ENCODE assay signal across 8 mouse cellular contexts in genomic region chr12:77597627-77598333, GRCm38 (mm10).
DNase-seq lines count a peak whose midpoint lies in the region; ATAC-seq and TF ChIP-seq lines count a peak whose summit lies in the region.

No protein-coding gene starts in this region.

- peak; percentile 89 for ATAC-seq in lung, embryonic 16.5 days (ENCODE audit: low read depth)
- peak; percentile 82 for ATAC-seq in forebrain, embryonic 16.5 days

- H3K27ac ChIP-seq in lung, embryonic 16.5 days (ENCODE audit: low read length): no peak overlapping the region
- peak overlapping the region; percentile 6; the same call in 1 of the 2 replicates for H3K27ac ChIP-seq in forebrain, embryonic 16.5 days (ENCODE audit: low read length)

- no peak overlapping the region for H3K4me3 ChIP-seq in lung, embryonic 16.5 days (ENCODE audit: low read length)
- no peak overlapping the region for H3K4me3 ChIP-seq in lung, adult 2 months (replicated peaks; ENCODE audit: extremely low read depth, low read depth, low read length)
- H3K4me3 ChIP-seq in forebrain, embryonic 16.5 days (replicated peaks; ENCODE audit: low read length): no peak overlapping the region

- TF ChIP-seq CTCF in lung, adult 2 months (IDR thresholded peaks at IDR 0.05; ENCODE audit: insufficient read depth, low read length): no peak

- H3K36me3 ChIP-seq in lung, embryonic 16.5 days (ENCODE audit: control insufficient read depth, insufficient read depth, low read length): no peaks in the 10 kb centered on the region
- H3K36me3 ChIP-seq in forebrain, embryonic 16.5 days (ENCODE audit: control insufficient read depth, insufficient read depth): no peaks in the 10 kb centered on the region

- no peaks in the 10 kb centered on the region; the same call in 1 of the 2 replicates for H3K4me1 ChIP-seq in lung, embryonic 16.5 days (replicated peaks; ENCODE audit: control insufficient read depth, insufficient read depth, low read length)
- no peaks in the 10 kb centered on the region for H3K4me1 ChIP-seq in lung, adult 2 months (ENCODE audit: control insufficient read depth, insufficient read depth, low read length)
- peaks cover 17% of the 10 kb centered on the region for H3K4me1 ChIP-seq in forebrain, embryonic 16.5 days (replicated peaks; ENCODE audit: control insufficient read depth, insufficient read depth, low read length)

- TF ChIP-seq POLR2A in lung, adult 2 months (IDR thresholded peaks at IDR 0.05; ENCODE audit: borderline replicate concordance, extremely low read depth, low read depth, low read length): no peak

- WGBS in lung, embryonic 16.5 days: 12% methylated on average over 3 of the region's 3 CpGs
- 43% methylated on average over 3 of the region's 3 CpGs for WGBS in lung, adult 2 months
- WGBS in forebrain, embryonic 16.5 days: 11% methylated on average over 3 of the region's 3 CpGs

- H3K9ac ChIP-seq in lung, embryonic 16.5 days (ENCODE audit: low read length): no peak overlapping the region
- no peak overlapping the region for H3K9ac ChIP-seq in forebrain, embryonic 16.5 days (replicated peaks; ENCODE audit: low read depth, low read length)

- no peaks in the 10 kb centered on the region for H3K9me3 ChIP-seq in lung, embryonic 16.5 days (ENCODE audit: control insufficient read depth, low read length)
- H3K9me3 ChIP-seq in forebrain, embryonic 16.5 days (ENCODE audit: control insufficient read depth, low read length): no peaks in the 10 kb centered on the region

- no peaks in the 10 kb centered on the region for H3K27me3 ChIP-seq in lung, embryonic 16.5 days (ENCODE audit: control insufficient read depth, insufficient read depth, low read depth, low read length)
- H3K27me3 ChIP-seq in forebrain, embryonic 16.5 days (replicated peaks; ENCODE audit: control insufficient read depth, insufficient read depth, low read length): no peaks in the 10 kb centered on the region

- no peak overlapping the region for H3K4me2 ChIP-seq in lung, embryonic 16.5 days (ENCODE audit: low read depth, low read length)
- H3K4me2 ChIP-seq in forebrain, embryonic 16.5 days (ENCODE audit: low read length): no peak overlapping the region

- no peak for DNase-seq in lung, adult 2 months
- peak; percentile 75 for DNase-seq in hindlimb bud, embryonic 11.5 days (ENCODE audit: extremely low spot score, low read depth, low spot score)
- peak; percentile 48 to 75 for DNase-seq in lung, postnatal 4 days
- no peak for DNase-seq in spleen, postnatal 10 days (ENCODE audit: low spot score in 2 of 2)
- DNase-seq in adrenal gland, adult 8-10 months: no peak
- no peak for DNase-seq in retina, postnatal 1 day

Comparison
In these comparisons a context has a peak if more than half of its experiments do, and no peak if none do; other contexts are left out.
1. DNase-seq: peak in hindlimb bud, embryonic 11.5 days (single experiment) and lung, postnatal 4 days (2 of 2); none in lung, adult 2 months (single experiment), spleen, postnatal 10 days (0 of 2), adrenal gland, adult 8-10 months (single experiment) and retina, postnatal 1 day (single experiment).